Mouse (Mus musculus) C2C12 (cell line): ENCODE results near the gene Cd6.

Experiments used
- CTCF ChIP-seq: IDR thresholded peaks from one replicate; pipeline ENCODE4 v1.5.1; 2011; ENCODE audit not compliant: control insufficient read depth, insufficient read depth, insufficient read length
- FOSL1 ChIP-seq: IDR thresholded peaks from one replicate; pipeline ENCODE4 v1.8.0; 2011; ENCODE audit warnings: mild to moderate bottlenecking, low read length; ENCODE audit not compliant: poor library complexity, insufficient read depth, severe bottlenecking
- MYOD1 ChIP-seq: IDR thresholded peaks from one replicate; pipeline ENCODE4 v1.6.1; 2011; ENCODE audit warnings: low read depth; ENCODE audit not compliant: control insufficient read depth, insufficient read length
- MYOG ChIP-seq: IDR thresholded peaks from one replicate; pipeline ENCODE4 v1.6.1; 2011; ENCODE audit not compliant: control insufficient read depth, insufficient read length; ENCODE audit errors: extremely low read depth

GRCm38 (mm10) chr19:10759525-10759924 is 70.3 kb downstream of the Cd6 start:
- TF ChIP-seq CTCF (no peak), MYOG (no peak), FOSL1 (no peak), MYOD1 (no peak)
